Mouse (Mus musculus) olfactory bulb, adult 2 months (tissue): Measurements from ENCODE around the gene Chst12.
A peak's percentile ranks its signal among the peaks of the same experiment; 100 is the strongest.

Experiments
- CTCF ChIP-seq: fragments of 200-500 bp; IDR thresholded peaks from 2 replicates; pipeline ENCODE4 v1.5.1; 2012; ENCODE audit warnings: low read depth, mild to moderate bottlenecking, low read length, moderate library complexity; ENCODE audit not compliant: insufficient read depth
- POLR2A ChIP-seq: fragments of 200-500 bp; IDR thresholded peaks from 2 replicates; pipeline ENCODE4 v1.6.1; 2012; ENCODE audit warnings: mild to moderate bottlenecking, low read depth, low read length, moderate library complexity; ENCODE audit not compliant: insufficient read depth

DNA sequence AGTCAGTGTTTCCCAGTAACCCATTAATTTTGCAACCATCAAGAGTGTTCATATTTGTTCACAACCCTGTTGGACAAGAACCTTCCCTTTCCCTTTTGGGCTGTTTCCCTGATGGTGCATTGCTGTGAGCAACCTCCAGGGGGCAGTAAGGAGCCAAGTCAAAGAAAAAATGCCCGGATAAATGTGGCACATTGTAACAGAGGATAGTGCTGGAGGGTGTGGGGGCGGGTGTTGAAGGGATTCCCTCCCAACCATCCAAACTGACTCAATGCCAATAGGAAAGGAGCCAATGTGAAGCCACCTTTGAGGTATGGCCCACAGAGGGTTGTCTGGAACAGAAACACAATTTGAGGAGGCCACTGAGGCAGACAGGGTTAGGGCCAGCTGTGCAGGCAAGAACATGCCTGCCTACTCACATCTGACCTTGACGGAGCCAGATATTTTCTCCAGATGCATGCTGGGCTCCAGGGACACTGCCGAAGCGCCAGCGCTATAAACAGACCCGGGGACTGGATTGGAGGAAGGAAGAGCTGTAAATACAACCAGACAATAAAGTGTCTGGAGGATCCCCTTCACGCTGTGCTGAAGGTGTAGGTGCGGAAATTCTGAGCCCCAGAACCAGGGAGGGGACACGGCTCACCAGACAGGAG lies 63.1 kb downstream of the Chst12 start:
- TF ChIP-seq CTCF (peak; percentile 57), POLR2A (no peak)
